Mouse (Mus musculus) MEL-GATA-1-ER (cell line): Measurements from ENCODE around the gene Zmym4.
A peak's percentile ranks its signal among the peaks of the same experiment; 100 is the strongest.

Experiments used
- DNase-seq: peaks from one replicate; pipeline ENCODE4 v3.0.0-alpha.2; 2012; ENCODE audit warnings: low read depth; ENCODE audit errors: extremely low read depth

The Zmym4 gene

DNA sequence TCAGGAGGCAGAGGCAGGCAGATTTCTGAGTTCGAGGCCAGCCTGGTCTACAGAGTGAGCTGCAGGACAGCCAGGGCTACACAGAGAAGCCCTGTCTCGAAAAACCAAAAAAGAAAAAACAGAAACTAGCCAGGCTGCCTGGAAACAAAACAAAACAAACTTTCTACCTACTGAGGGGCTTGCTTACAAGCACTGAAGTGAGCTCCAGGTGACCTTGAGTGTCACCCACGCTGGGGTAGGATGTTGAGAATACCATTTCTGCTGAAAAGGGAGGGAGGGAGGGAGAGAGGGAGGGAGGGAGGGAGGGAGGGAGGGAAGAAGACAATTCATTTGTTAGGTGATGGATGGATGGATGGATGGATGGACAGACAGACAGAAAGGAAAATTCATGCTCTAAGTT, 24.5 kb downstream of the Zmym4 start:
- DNase-seq = no peak

DNA sequence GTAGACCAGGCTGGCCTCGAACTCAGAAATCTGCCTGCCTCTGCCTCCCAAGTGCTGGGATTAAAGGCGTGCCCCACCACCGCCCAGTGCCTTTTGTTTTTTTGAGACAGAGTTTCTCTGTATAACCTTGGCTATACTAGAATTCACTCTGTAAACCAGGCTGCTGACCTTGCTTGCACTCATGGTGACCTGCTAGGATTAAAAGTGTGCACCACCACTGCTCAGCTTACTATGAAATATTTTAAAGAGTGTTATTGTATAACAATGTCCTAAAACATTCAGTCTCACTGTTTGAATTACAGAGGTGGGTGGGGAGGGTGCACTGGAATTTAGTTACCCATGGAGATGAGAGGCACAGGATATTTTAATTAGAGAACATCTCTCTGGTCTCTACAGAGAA, 25.1 kb downstream of the Zmym4 start:
- DNase-seq = no peak

DNA sequence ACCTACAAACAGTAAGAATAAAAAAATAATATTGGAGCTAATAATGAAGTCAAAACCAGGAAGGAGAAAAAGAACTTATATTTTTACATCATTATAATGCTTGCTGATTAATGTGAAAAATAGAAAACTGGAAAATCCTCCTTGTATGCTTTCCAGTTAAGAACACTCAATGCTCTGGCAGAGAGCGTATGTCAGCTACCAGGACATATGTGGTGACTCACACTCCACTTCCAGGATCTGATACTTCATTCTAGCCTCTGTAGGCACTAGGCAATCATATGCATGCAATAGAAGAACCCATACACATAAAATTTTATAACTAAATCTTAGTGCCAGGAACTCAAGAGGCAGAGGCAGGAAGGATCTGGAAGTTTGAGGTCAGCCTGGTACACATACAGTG, 40.2 kb downstream of the Zmym4 start:
- no peak for DNase-seq

DNA sequence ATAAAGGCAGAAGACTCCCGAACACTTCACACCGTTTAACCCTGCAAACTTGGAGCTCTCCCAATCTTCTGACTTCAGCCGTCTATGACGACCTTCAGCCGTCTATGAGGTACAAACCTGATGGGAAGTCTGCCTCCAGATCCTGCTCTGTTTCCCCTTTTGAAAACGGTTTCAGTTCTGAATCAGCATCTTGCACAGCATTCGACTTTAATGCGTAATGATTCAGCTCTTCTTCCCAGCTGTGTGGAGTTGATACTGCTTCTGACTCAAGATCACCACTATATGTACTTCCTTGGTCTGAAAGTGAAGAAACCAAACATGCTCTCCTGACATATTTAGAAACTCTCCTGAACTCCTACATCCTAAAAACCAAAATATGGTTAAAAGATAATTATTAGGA, 78.1 kb downstream of the Zmym4 start:
- peak; percentile 88 for DNase-seq

GRCm38 (mm10) chr4:126885953-126886352, 82.0 kb downstream of the Zmym4 start:
- DNase-seq = peak; percentile 10

DNA sequence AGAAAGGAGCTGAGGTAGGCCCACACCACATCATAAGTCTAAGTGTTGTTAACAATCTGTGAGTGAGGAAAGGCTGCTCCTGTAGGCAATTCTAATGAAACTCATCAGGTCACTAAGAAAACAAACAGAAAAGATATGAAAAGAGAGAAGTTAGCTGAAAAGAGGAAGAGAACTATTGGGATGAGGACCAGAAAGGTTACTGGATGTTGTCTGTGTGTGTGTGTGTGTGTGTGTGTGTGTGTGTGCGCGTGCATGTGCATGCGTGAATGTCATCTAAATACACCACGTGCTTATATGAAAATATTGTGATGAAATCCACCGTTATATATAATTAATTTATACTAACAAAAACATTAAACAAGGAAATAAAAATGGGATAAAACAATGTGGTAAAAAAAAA, 84.3 kb downstream of the Zmym4 start:
- peak; percentile 69 for DNase-seq

DNA sequence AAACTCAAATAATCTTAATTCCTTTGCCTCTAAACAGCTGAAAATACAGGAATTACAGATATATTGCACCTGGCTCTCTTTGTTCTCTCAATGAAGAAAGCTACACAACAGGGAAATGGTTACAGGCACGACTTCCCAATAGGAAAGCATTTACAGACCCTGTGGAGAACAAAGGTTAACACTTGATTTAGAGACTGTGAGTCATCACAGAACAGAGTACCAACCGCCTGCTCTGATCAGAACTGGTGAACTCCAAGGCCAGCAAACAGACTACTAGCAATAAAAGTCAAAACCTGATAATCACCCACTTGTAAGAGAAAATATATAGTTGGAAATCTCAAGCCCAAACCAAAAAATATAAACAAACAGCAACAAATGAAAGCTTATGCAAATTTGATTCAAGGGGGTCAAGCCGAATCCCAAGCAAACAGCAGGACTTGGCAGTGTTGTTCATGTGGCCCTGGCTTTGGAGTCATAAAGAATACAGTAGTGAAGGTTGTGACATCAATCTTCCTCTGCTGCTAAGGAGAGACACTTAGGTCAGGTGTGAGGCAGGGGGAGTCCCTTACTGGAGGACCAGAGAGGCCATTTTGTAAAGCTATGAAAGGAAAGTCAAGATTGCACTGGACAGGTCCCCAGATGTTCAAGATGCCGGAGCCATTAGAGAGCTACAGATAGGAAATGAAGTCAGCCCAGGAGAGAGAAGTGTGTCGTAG, 88.2 kb downstream of the Zmym4 start:
- no peak for DNase-seq

DNA sequence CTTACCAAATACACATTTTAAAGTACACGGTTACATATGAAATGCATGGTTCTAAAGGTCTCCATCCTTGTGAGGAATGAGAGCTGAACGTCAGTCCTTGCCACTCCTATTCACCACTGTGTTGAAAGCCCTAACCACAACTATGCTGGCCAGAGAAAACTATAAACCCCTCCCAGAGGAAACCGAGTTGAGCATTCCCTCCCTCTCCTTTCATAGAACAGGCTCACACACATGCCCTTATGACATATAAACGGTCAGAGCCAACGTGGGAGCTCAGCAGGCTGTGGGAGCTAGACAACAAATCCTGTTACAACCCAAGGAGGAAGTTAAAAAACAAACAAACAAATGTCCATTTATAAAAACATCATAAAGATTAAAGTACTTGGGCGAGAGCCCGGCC, 95.2 kb downstream of the Zmym4 start:
- DNase-seq = no peak

DNA sequence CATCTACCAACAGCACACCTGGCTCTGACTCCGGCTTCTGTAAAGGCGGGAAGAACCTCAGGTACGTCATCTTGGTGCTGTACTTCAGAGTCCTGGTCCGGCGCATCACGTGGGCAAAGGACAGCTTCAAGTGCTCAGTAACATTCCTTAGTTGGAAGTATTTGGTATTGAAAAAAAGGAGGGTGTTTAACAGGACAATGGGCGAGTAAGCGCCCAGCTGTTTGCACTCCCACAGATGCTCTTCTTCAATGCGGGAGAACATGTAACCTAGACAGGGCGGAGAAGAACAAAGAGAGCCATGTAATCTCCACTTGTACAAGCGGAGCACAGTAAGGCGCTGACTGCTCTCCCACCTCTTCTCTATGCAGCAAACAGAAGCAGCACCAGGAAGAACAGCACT, 99.2 kb downstream of the Zmym4 start:
- DNase-seq = no peak

DNA sequence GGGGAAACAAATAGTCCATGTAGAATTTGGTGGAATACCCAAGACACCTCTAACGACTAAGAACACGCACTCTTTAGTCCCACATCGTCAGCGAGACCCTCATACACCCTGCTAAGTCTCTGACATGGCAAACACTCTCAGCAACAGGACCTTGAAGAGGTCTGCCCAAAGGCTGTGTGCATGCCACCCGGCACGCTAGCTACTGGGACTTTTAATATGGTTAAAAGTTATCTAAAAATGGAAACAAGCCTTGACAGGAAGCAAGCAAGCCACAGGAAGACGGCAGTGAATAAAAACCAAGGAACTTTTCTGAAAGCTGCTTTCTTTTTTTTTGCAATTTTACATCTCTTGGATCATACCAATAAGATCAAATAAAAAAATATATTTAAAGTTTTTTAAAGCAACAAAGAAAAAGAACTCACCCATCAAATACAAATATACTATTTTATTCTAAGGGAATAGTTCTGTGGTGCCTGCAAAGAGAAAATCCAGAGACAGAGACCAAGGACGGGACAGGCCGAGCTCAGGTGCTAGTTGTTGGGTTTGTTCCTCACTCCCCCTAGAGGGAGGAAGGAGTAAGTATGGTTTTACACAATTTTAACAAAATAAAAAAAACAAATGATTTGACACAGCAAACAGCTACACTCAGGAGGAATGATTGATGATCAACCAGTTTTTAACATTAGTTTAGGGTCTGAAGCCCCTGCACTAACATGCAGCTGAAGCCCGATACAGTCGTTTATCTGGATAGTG, 106.2 kb downstream of the Zmym4 start:
- DNase-seq = no peak

GRCm38 (mm10) chr4:126860268-126860986, 107.5 kb downstream of the Zmym4 start:
- no peak for DNase-seq

DNA sequence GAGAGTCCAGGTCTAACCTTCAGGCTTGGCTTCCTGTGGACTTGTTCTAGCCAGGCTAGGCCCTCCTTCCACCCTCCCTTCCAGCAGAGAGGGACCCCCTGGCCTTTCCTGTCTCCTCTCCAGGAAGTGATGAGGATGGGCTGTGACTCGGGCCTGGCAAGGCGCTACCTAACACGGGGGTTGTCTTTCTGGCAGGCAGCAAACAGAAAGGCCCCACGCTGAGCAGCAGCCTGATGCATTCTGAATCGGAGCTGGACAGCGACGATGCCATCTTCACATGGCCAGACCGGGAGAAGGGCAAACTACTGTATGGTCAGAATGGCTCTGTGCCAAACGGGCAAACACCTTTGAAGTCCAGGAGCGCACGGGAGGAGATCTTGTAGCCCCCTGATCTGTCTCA, 115.0 kb downstream of the Zmym4 start:
- DNase-seq = no peak

- DNase-seq = no peak
These were observed 117.2 kb downstream of the Zmym4 start for GRCm38 (mm10) chr4:126850778-126851080.

- no peak for DNase-seq
These were observed 117.7 kb downstream of the Zmym4 start for GRCm38 (mm10) chr4:126850019-126850777.

GRCm38 (mm10) chr4:126846971-126847370, 121.0 kb downstream of the Zmym4 start:
- no peak for DNase-seq

GRCm38 (mm10) chr4:126845664-126846063, 122.3 kb downstream of the Zmym4 start:
- DNase-seq = no peak

DNA sequence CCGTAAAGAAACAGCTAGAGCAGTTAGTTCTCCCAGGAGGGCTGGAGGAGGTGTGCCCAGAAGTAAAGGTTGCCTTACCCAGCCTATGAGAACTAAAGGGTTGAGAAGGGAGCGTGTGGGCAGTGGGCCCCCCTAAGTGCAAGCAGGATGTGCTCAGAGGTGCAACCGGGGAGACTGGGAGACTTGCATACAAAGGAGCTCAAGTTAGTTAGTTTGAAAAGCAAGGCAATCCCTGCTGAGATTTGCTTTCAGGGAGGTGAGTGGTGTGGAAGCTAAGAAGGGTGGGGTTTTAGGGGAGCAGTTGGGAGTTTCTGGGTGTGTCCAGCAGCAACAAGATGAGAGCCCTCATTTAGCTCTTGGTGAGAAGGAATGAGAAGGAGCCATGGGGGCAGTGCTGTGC, 125.0 kb downstream of the Zmym4 start:
- DNase-seq = no peak

- no peak for DNase-seq
These were observed 126.9 kb downstream of the Zmym4 start for GRCm38 (mm10) chr4:126840996-126841560.

DNA sequence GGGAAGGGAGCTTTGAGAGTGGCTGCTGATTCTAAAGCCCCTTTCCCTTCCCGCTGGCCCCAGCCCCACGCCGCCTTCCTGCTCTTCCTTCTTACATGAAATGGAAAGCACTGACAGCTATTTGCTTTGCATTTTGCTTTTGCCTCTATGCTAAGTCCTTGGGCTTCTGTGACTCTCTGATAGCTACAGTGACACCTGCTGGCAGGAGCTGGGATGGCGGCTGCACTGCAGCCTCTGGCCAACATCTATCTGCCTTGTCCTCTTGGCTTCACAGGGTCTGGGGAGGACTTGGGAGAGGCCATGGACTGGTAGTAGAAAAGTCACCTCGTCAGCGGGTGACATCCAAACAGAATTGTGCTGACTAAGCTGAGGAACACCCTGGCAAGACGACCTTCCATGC, 128.1 kb downstream of the Zmym4 start:
- DNase-seq = peak; percentile 55

- no peak for DNase-seq
These were observed 129.1 kb downstream of the Zmym4 start for GRCm38 (mm10) chr4:126838799-126839198.

GRCm38 (mm10) chr4:126831122-126831521, 136.8 kb downstream of the Zmym4 start:
- DNase-seq = no peak
